ENCODE assay signal across 8 mouse cellular contexts in the genomic region with DNA sequence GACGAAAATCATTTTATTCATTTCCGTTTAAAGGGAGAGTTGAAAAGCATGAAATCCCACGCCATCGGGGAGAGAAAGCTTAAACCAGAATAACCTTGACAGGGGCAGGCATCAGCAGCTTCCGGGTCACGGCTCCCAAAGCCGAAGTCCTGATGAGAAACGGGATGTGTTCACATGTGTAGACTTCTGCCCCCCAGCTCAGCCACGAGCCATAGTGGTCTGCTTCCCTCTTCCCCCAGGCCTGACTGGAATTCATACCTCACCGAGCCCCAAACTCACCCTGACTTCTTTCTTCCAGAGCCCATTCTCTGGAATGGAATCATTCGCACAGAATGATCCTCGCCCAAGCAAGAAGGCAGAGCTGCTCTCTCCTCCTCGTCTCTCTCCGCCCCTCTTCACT.
A peak's percentile ranks its signal among the peaks of the same experiment; 100 is the strongest.
DNase-seq lines count a peak whose midpoint lies in the region; ATAC-seq lines count a peak whose summit lies in the region.

No protein-coding gene starts in this region.

- WGBS in kidney, embryonic 15.5 days: 16% methylated on average over 14 of the region's 14 CpGs
- WGBS in forebrain, embryonic 13.5 days: 19% methylated on average over 14 of the region's 14 CpGs
- 27% methylated on average over 14 of the region's 14 CpGs for WGBS in intestine, embryonic 16.5 days
- WGBS in midbrain, embryonic 16.5 days: 15% methylated on average over 14 of the region's 14 CpGs

- H3K4me2 ChIP-seq in kidney, embryonic 15.5 days: peak overlapping the region; percentile 54
- H3K4me2 ChIP-seq in forebrain, embryonic 13.5 days: peak overlapping the region; percentile 63
- peak overlapping the region; percentile 43 for H3K4me2 ChIP-seq in intestine, embryonic 16.5 days (ENCODE audit: low read depth, low read length)
- peak overlapping the region; percentile 56 for H3K4me2 ChIP-seq in midbrain, embryonic 16.5 days (ENCODE audit: low read length)

- no peaks in the 10 kb centered on the region for H3K9me3 ChIP-seq in kidney, embryonic 15.5 days (replicated peaks)
- 0 out of 2 replicates have a peak, but pooled peaks cover 4% of the 10 kb centered on the region for H3K9me3 ChIP-seq in forebrain, embryonic 13.5 days (replicated peaks)
- no peaks in the 10 kb centered on the region for H3K9me3 ChIP-seq in intestine, embryonic 16.5 days (ENCODE audit: control insufficient read depth, low read length)
- H3K9me3 ChIP-seq in midbrain, embryonic 16.5 days (replicated peaks; ENCODE audit: control insufficient read depth, low read length, poor library complexity, severe bottlenecking): no peaks in the 10 kb centered on the region

- no peaks in the 10 kb centered on the region for H3K36me3 ChIP-seq in kidney, embryonic 15.5 days
- no peaks in the 10 kb centered on the region for H3K36me3 ChIP-seq in forebrain, embryonic 13.5 days (ENCODE audit: poor library complexity, severe bottlenecking)
- H3K36me3 ChIP-seq in intestine, embryonic 16.5 days (ENCODE audit: control insufficient read depth, insufficient read depth, low read length): no peaks in the 10 kb centered on the region
- no peaks in the 10 kb centered on the region for H3K36me3 ChIP-seq in midbrain, embryonic 16.5 days (ENCODE audit: control insufficient read depth, insufficient read depth, low read length)

- H3K9ac ChIP-seq in kidney, embryonic 15.5 days: no peak overlapping the region
- H3K9ac ChIP-seq in forebrain, embryonic 13.5 days: peak overlapping the region; percentile 46; the same call in 1 of the 2 replicates
- H3K9ac ChIP-seq in intestine, embryonic 16.5 days (ENCODE audit: low read depth, low read length): peak overlapping the region; percentile 38; the same call in 1 of the 2 replicates
- peak overlapping the region; percentile 50 for H3K9ac ChIP-seq in midbrain, embryonic 16.5 days (ENCODE audit: low read depth, low read length)

- no peak for DNase-seq in kidney, adult 9 months
- no peak for DNase-seq in cerebellum, adult 18-20 months
- DNase-seq in adrenal gland, adult 8-10 months: no peak
- no peak for DNase-seq in thymus, postnatal 0 days (ENCODE audit: low spot score)

- H3K4me1 ChIP-seq in kidney, embryonic 15.5 days: peaks cover 19% of the 10 kb centered on the region
- H3K4me1 ChIP-seq in forebrain, embryonic 13.5 days: peaks cover 12% of the 10 kb centered on the region
- H3K4me1 ChIP-seq in intestine, embryonic 16.5 days (ENCODE audit: control insufficient read depth, insufficient read depth, low read length): peaks cover 7% of the 10 kb centered on the region; the same call in 1 of the 2 replicates
- peaks cover 11% of the 10 kb centered on the region for H3K4me1 ChIP-seq in midbrain, embryonic 16.5 days (ENCODE audit: control insufficient read depth, insufficient read depth, low read length)

- 0 out of 2 replicates have a peak, but pooled peaks cover 10% of the 10 kb centered on the region for H3K27me3 ChIP-seq in kidney, embryonic 15.5 days
- H3K27me3 ChIP-seq in forebrain, embryonic 13.5 days: 0 out of 2 replicates have a peak, but pooled peaks cover 6% of the 10 kb centered on the region
- H3K27me3 ChIP-seq in intestine, embryonic 16.5 days (replicated peaks; ENCODE audit: control insufficient read depth, insufficient read depth, low read length): no peaks in the 10 kb centered on the region
- H3K27me3 ChIP-seq in midbrain, embryonic 16.5 days (ENCODE audit: control insufficient read depth, insufficient read depth, low read depth, low read length): no peaks in the 10 kb centered on the region

- peak overlapping the region; percentile 25 for H3K4me3 ChIP-seq in kidney, embryonic 15.5 days (replicated peaks)
- H3K4me3 ChIP-seq in forebrain, embryonic 13.5 days: peak overlapping the region; percentile 22
- H3K4me3 ChIP-seq in intestine, embryonic 16.5 days (ENCODE audit: low read length): peak overlapping the region; percentile 19
- H3K4me3 ChIP-seq in midbrain, embryonic 16.5 days (ENCODE audit: low read depth, low read length): peak overlapping the region; percentile 22

- no peak overlapping the region for H3K27ac ChIP-seq in kidney, embryonic 15.5 days
- no peak overlapping the region for H3K27ac ChIP-seq in forebrain, embryonic 13.5 days
- no peak overlapping the region for H3K27ac ChIP-seq in intestine, embryonic 16.5 days (ENCODE audit: low read length)
- H3K27ac ChIP-seq in midbrain, embryonic 16.5 days (ENCODE audit: low read length): no peak overlapping the region

- ATAC-seq in kidney, embryonic 15.5 days (replicated peaks; ENCODE audit: low FRiP score): no peak
- no peak for ATAC-seq in forebrain, embryonic 13.5 days
- ATAC-seq in intestine, embryonic 16.5 days: no peak
- peak; percentile 25; the same call in 1 of the 2 replicates for ATAC-seq in midbrain, embryonic 16.5 days
